Mouse (Mus musculus) stomach, embryonic 14.5 days (tissue): Measurements from ENCODE around the gene Troap. TPM values are rescaled to one million over a fixed set of nuclear protein-coding genes. Genes with fewer than 3 reads are reported as not detected.

Source experiments
- ATAC-seq: fragments of 200-750 bp; cut with Nextera tagmentation; 2 replicates; pipeline ENCODE4 v1.8.0; 2017; ENCODE audit warnings: low read depth, moderate TSS enrichment; ENCODE audit not compliant: insufficient number of reproducible peaks, insufficient read depth, low FRiP score
- H3K27ac ChIP-seq: fragments of 300-500 bp; sonication (generic); 2 replicates; pipeline ENCODE4 v1.5.1; 2014; ENCODE audit warnings: mild to moderate bottlenecking, low read length, moderate library complexity, mixed read lengths
- H3K27me3 ChIP-seq: fragments of 300-500 bp; sonication (generic); 2 replicates; pipeline ENCODE4 v1.6.1; 2014; ENCODE audit warnings: low read length, control low read depth, mixed read lengths; ENCODE audit not compliant: control insufficient read depth, insufficient read depth
- H3K36me3 ChIP-seq: fragments of 300-500 bp; sonication (generic); 2 replicates; pipeline ENCODE4 v1.6.1; 2014; ENCODE audit warnings: mild to moderate bottlenecking, control low read depth, low read length, moderate library complexity, mixed read lengths; ENCODE audit not compliant: control insufficient read depth, insufficient read depth
- H3K4me1 ChIP-seq: fragments of 300-500 bp; sonication (generic); 2 replicates; pipeline ENCODE4 v1.6.1; 2014; ENCODE audit warnings: low read length, control low read depth, mixed read lengths; ENCODE audit not compliant: control insufficient read depth, insufficient read depth
- H3K4me2 ChIP-seq: fragments of 300-500 bp; sonication (generic); replicated peaks from 2 replicates; pipeline ENCODE4 v1.6.1; 2014; ENCODE audit warnings: low read depth, low read length, control low read depth
- H3K4me3 ChIP-seq: fragments of 300-500 bp; sonication (generic); 2 replicates; pipeline ENCODE4 v1.5.1; 2014; ENCODE audit warnings: low read depth, low read length, control low read depth
- H3K9ac ChIP-seq: fragments of 300-500 bp; sonication (generic); replicated peaks from 2 replicates; pipeline ENCODE4 v1.6.1; 2014; ENCODE audit warnings: low read depth, mild to moderate bottlenecking, control low read depth, low read length, moderate library complexity, mixed read lengths
- H3K9me3 ChIP-seq: fragments of 300-500 bp; sonication (generic); 2 replicates; pipeline ENCODE4 v1.6.1; 2016; ENCODE audit warnings: low read depth, low read length, control low read depth; ENCODE audit not compliant: control insufficient read depth
- WGBS: fragments of 180-500 bp; shearing (Covaris S2); extraction: QIAGEN DNeasy Blood & Tissue Kit; methylation state at CpG from one replicate; pipeline ENCODE4 v1.1.7; 2014; 5-methylcytosine and 5-hydroxymethylcytosine counted together
- polyA plus RNA-seq: library from polyadenylated mRNA; unstranded; fragments of >200 nt; fragmentation: Nextera tagmentation; extraction: Ambion mirVana; gene quantifications from 2 replicates; pipeline ENCODE4 v1.2.1, GENCODE M21; 2014

Troap gene
- polyA plus RNA-seq, 1 experiment from 2014 or later: 24.6 TPM

DNA sequence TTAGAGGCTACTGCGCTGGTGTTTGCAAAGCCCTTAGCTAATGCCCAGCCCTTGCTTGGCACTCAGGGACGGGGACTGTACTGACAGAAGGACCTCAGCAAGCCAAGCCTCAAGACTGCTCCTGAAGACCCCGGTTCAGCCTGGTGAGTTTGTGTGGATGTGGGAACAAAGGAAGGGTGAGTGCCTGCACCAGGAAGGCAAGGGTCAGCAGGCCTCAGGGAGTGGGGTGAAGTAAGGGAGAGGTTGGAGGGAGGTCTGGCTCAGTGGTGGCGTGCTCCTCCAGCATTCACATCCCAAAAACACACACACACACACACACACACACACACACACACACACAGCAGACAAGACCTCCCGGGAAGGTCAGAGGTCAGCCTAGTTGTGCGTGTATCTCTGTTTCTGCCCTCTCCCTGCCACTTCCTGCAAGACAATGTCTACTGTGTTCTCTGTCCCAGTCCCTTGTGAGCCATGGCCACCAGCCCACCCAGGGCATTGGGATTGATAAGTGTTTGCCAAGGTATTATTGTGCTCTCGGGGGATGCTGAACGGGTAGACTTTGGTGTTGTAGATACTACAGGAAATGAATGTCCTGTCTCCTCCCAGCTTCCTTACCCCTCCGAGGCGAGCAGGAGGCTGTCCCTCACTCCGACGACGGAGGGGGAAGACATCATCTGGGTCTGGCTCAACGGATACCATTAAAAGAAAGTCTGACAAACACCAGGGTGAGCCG, 4.0 kb downstream of the Troap start:
- no peak for ATAC-seq
- H3K36me3 ChIP-seq: peaks cover 42% of the 10 kb centered on the region
- WGBS: 75% methylated on average over 15 of the region's 15 CpGs
- H3K27me3 ChIP-seq: no peaks in the 10 kb centered on the region; the same call in 1 of the 2 replicates
- H3K27ac ChIP-seq: no peak overlapping the region
- no peak overlapping the region for H3K9ac ChIP-seq
- H3K4me1 ChIP-seq: peaks cover 11% of the 10 kb centered on the region; the same call in 1 of the 2 replicates
- no peak overlapping the region for H3K4me2 ChIP-seq
- no peaks in the 10 kb centered on the region for H3K9me3 ChIP-seq
- H3K4me3 ChIP-seq: no peak overlapping the region

DNA sequence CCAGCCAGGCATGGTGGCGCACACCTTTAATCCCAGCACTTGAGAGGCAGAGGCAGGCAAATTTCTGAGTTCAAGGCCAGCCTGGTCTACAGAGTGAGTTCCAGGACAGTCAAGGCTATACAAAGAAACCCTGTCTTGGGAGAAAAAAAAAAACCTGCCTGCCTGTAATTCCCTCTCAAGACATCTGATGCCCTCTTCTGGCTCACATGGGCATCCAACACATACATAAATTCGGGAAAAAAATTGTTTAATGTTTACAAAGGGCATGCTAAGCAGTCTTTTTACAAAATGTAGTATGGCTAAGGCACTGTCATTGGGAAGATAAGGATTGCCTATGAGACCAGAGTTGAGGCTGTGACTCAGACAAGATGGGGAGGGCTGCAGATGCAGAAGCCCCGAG, 5.4 kb downstream of the Troap start:
- H3K27ac ChIP-seq: no peak overlapping the region
- no peak overlapping the region for H3K4me2 ChIP-seq
- H3K4me1 ChIP-seq: peaks cover 11% of the 10 kb centered on the region
- H3K9ac ChIP-seq: no peak overlapping the region
- H3K4me3 ChIP-seq: no peak overlapping the region
- H3K36me3 ChIP-seq: peaks cover 42% of the 10 kb centered on the region
- no peak for ATAC-seq
- H3K27me3 ChIP-seq: peaks cover 6% of the 10 kb centered on the region; the same call in 1 of the 2 replicates
- 77% methylated on average over 3 of the region's 3 CpGs for WGBS
- no peaks in the 10 kb centered on the region for H3K9me3 ChIP-seq

DNA sequence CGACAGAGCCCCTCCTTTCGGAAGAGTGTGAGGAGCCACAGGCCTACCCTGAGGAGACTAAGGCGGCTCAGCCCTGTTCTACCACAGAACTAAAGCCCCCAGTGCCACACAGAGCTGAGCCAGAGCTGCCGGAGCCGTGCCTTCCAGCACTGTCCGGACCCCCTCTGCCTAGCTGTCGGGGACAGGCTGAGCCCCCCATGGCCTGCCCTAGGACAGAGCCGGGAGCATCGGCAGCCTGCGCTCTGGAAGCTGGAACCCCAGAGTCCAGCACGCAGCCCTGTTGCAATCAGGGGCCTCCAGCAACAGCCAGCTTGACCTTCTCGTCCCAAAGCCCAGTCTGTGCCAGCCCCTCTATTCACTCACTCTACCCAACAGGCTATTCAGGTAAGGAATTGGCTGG, 7.9 kb downstream of the Troap start:
- 97% methylated on average over 12 of the region's 12 CpGs for WGBS

DNA sequence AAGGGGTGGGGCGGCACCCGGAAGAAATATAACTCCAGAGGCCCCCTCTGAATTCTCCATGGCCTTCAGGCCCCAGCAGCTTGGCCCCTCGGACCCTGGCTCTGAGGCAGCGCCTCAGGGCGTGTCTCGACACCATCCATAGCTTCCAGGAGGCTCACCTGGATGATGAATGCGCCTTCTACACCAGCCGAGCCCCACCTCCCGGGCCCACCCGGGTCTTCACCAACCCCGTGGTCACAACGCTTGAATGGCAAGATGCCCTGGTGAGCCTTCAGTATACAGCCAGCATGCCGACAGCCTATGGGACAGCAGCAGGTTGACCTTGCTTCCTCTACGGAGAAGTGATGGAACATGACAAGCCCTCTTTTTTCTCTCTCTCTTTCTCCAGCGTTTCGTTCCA, 8.5 kb downstream of the Troap start:
- peaks cover 8% of the 10 kb centered on the region for H3K4me1 ChIP-seq
- ATAC-seq: no peak
- no peaks in the 10 kb centered on the region for H3K9me3 ChIP-seq
- no peak overlapping the region for H3K27ac ChIP-seq
- H3K4me3 ChIP-seq: no peak overlapping the region
- 87% methylated on average over 16 of the region's 16 CpGs for WGBS
- H3K36me3 ChIP-seq: peaks cover 30% of the 10 kb centered on the region
- H3K27me3 ChIP-seq: peaks cover 28% of the 10 kb centered on the region
- H3K4me2 ChIP-seq: no peak overlapping the region
- no peak overlapping the region for H3K9ac ChIP-seq

More for the DNA sequence above, 7.9 kb downstream of the Troap start:
- peaks cover 23% of the 10 kb centered on the region for H3K27me3 ChIP-seq
- no peak overlapping the region for H3K4me2 ChIP-seq
- peaks cover 5% of the 10 kb centered on the region; the same call in 1 of the 2 replicates for H3K4me1 ChIP-seq
- no peak overlapping the region for H3K4me3 ChIP-seq
- H3K9ac ChIP-seq: no peak overlapping the region
- H3K9me3 ChIP-seq: no peaks in the 10 kb centered on the region
- H3K36me3 ChIP-seq: peaks cover 35% of the 10 kb centered on the region
- ATAC-seq: no peak
- H3K27ac ChIP-seq: no peak overlapping the region

DNA sequence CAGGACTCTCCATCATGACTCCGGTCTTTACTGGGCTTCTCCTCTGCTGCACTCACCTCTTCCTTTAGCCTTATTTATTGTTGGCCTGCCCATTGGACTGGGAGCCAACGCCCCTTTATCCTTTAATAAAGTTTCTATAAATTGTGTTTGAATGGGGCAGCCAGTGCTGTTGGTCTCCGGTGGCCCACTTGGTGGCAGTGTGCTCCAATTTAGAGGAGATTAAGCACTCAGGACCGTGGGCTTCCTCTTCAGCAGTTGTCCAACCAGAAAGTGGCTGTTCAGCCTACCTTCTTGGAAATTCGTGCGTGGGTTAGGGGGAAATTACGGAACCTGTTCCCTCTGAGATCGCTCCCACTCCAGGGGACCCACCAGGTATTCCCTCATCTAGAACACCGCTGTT, 8.9 kb downstream of the Troap start:
- no peak for ATAC-seq
- Histone ChIP-seq H3K27me3 (peaks cover 31% of the 10 kb centered on the region), H3K36me3 (peaks cover 26% of the 10 kb centered on the region), H3K27ac (no peak overlapping the region), H3K4me2 (no peak overlapping the region), H3K9me3 (no peaks in the 10 kb centered on the region), H3K9ac (no peak overlapping the region), H3K4me1 (peaks cover 8% of the 10 kb centered on the region), H3K4me3 (no peak overlapping the region)
- 67% methylated on average over 9 of the region's 9 CpGs for WGBS

DNA sequence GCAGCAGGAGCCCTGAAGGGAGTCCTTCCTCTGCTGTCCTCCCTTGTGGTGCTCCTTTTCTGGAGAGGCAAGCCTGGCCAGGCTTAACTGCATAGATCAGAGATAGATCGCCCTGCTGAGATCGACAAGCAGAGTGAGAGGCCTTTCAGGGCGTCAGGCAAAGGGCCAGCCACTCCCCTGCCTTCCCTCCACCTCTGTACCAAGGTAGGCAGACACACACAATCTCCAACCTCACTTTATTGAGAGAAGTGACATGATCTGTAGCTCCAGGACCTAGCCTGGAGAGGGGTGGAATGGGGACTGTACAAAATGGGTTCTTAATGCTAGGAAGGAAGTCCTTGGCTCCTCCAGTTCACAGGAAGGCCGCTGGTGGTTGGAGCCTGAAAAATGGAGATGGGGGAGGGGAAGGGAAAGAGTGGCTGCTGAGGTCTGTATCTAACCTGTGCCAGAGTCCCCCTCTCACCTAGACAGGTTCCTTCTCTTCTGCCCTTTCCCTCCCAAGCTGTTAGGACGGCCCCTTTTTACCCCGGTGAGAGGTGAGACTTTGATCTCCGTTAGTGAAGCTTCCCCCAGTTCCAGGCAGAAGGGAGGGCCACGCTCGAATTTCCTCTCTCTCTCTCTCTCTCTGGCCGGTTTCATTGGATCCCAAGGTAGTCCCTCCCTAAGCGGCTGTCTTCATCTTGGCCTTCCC, 9.6 kb downstream of the Troap start:
- peaks cover 38% of the 10 kb centered on the region for H3K27me3 ChIP-seq
- no peak; the same call in 1 of the 2 replicates for ATAC-seq
- 12% methylated on average over 11 of the region's 11 CpGs for WGBS
- H3K4me2 ChIP-seq: 0 out of 2 replicates have a peak overlapping the region, but pooled peaks have one; percentile 10
- no peak overlapping the region for H3K4me3 ChIP-seq
- H3K36me3 ChIP-seq: peaks cover 21% of the 10 kb centered on the region
- no peak overlapping the region for H3K27ac ChIP-seq
- no peak overlapping the region for H3K9ac ChIP-seq
- H3K4me1 ChIP-seq: peaks cover 8% of the 10 kb centered on the region
- H3K9me3 ChIP-seq: no peaks in the 10 kb centered on the region

DNA sequence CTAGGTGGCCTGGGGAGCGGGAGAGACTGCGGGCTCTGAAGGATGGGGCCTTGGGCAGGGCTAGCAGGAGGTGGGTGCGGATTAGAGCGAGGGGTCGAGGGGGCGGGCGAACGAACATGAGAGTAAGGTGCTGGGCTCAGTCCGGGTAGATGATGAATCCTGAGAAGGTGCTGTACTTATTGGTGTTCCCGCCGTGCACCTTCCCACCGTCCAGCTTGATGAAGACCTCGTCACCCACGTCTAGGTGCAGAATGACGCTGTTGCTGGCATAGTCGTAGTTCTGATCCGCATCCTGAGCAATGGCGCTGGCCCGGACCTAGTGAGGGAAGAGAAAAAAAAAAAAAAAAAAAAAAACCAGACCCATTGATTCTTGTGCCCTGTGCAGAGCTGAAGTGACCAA, 10.2 kb downstream of the Troap start:
- Histone ChIP-seq H3K27me3 (peaks cover 44% of the 10 kb centered on the region), H3K9me3 (no peaks in the 10 kb centered on the region), H3K4me2 (0 out of 2 replicates have a peak overlapping the region, but pooled peaks have one; percentile 10), H3K9ac (no peak overlapping the region), H3K36me3 (peaks cover 21% of the 10 kb centered on the region), H3K4me3 (no peak overlapping the region), H3K4me1 (peaks cover 8% of the 10 kb centered on the region), H3K27ac (no peak overlapping the region)
- 11% methylated on average over 19 of the region's 19 CpGs for WGBS
- ATAC-seq: no peak

DNA sequence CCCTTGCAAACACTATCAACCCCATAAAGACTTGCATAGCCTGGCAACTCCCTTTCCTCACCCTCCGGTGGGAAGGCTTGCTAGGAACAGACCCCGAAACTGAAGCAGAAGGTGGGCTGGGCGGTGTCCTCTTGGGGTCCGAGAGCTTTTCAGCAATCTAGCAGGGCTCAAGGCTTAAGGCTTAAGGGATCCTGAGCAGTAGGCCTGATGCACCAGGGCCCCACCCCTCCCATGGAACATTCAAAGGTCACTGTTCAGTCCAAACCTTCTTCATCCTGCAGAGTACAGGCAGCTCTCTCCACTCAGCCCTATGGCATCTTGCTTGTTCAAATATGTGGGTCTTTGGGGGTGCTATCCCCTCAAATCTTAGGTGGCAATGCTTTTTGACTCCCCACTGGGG, 11.6 kb downstream of the Troap start:
- H3K9me3 ChIP-seq: no peaks in the 10 kb centered on the region
- no peak overlapping the region for H3K4me2 ChIP-seq
- WGBS: 78% methylated on average over 4 of the region's 4 CpGs
- H3K4me3 ChIP-seq: no peak overlapping the region
- H3K27ac ChIP-seq: no peak overlapping the region
- no peak for ATAC-seq
- no peak overlapping the region for H3K9ac ChIP-seq
- H3K36me3 ChIP-seq: peaks cover 18% of the 10 kb centered on the region
- H3K27me3 ChIP-seq: peaks cover 51% of the 10 kb centered on the region
- peaks cover 8% of the 10 kb centered on the region for H3K4me1 ChIP-seq
